Mouse (Mus musculus) forebrain, embryonic 11.5 days (tissue): Measurements from ENCODE around the gene Eya4. TPM values are rescaled to one million over a fixed set of nuclear protein-coding genes. Genes with fewer than 3 reads are reported as not detected.

ENCODE experiments used
- ATAC-seq: fragments of 200-750 bp; cut with Nextera tagmentation; replicated peaks from 2 replicates; pipeline ENCODE4 v1.8.0; 2017; ENCODE audit warnings: moderate TSS enrichment; ENCODE audit not compliant: low FRiP score
- DNase-seq: peaks from one replicate; pipeline ENCODE4 v3.0.0-alpha.2; 2017; ENCODE audit warnings: low spot score
- H3K27ac ChIP-seq: fragments of 300-500 bp; sonication (generic); 2 replicates; pipeline ENCODE4 v1.5.1; 2014; ENCODE audit warnings: low read depth, low read length
- H3K27me3 ChIP-seq: fragments of 300-500 bp; sonication (generic); 2 replicates; pipeline ENCODE4 v1.6.1; 2014; ENCODE audit warnings: mild to moderate bottlenecking, low read length, mixed read lengths; ENCODE audit not compliant: control insufficient read depth, insufficient read depth
- H3K36me3 ChIP-seq: fragments of 300-500 bp; sonication (generic); 2 replicates; pipeline ENCODE4 v1.6.1; 2014; ENCODE audit warnings: mild to moderate bottlenecking, low read length, moderate library complexity, mixed read lengths; ENCODE audit not compliant: control insufficient read depth, insufficient read depth
- H3K4me1 ChIP-seq: fragments of 300-500 bp; sonication (generic); replicated peaks from 2 replicates; pipeline ENCODE4 v1.6.1; 2014; ENCODE audit warnings: low read length, mixed read lengths; ENCODE audit not compliant: control insufficient read depth, insufficient read depth
- H3K4me2 ChIP-seq: fragments of 300-500 bp; sonication (generic); 2 replicates; pipeline ENCODE4 v1.6.1; 2014; ENCODE audit warnings: low read depth, mild to moderate bottlenecking, low read length, moderate library complexity, mixed read lengths; ENCODE audit not compliant: severe bottlenecking
- H3K4me3 ChIP-seq: fragments of 300-500 bp; sonication (generic); 2 replicates; pipeline ENCODE4 v1.5.1; 2014; ENCODE audit warnings: low read depth, low read length
- H3K9ac ChIP-seq: fragments of 300-500 bp; sonication (generic); 2 replicates; pipeline ENCODE4 v1.6.1; 2014; ENCODE audit warnings: low read length
- H3K9me3 ChIP-seq: fragments of 300-500 bp; sonication (generic); 2 replicates; pipeline ENCODE4 v1.6.1; 2016; ENCODE audit warnings: low read length, mixed read lengths; ENCODE audit not compliant: control insufficient read depth
- WGBS: fragments of 180-500 bp; shearing (Covaris S2); extraction: QIAGEN DNeasy Blood & Tissue Kit; methylation state at CpG from one replicate; pipeline ENCODE4 v1.1.7; 2014; 5-methylcytosine and 5-hydroxymethylcytosine counted together
- polyA plus RNA-seq: library from polyadenylated mRNA; unstranded; fragments of >200 nt; fragmentation: Nextera tagmentation; extraction: Ambion mirVana; gene quantifications from 2 replicates; pipeline ENCODE4 v1.2.1, GENCODE M21; 2014

Eya4 gene
- 5.6 and 6.1 TPM in 2 replicates for polyA plus RNA-seq

GRCm38 (mm10) chr10:23350011-23350911 is at the start of gene Eya4:
Gene Eya4 (minus strand): TSS chr10:23350786.
- no peaks in the 10 kb centered on the region for H3K9me3 ChIP-seq
- H3K4me1 ChIP-seq = peaks cover 3% of the 10 kb centered on the region; the same call in 1 of the 2 replicates
- peak within 1 kb of the TSS; percentile 94 for H3K4me2 ChIP-seq
- peak within 1 kb of the TSS; percentile 49 for H3K4me3 ChIP-seq
- under 1% methylated on average over 55 of the region's 79 CpGs for WGBS
- H3K27ac ChIP-seq = peak within 1 kb of the TSS; percentile 59; the same call in 1 of the 2 replicates
- peak; percentile 83 for ATAC-seq
- H3K27me3 ChIP-seq = peaks cover 2% of the 10 kb centered on the region
- H3K9ac ChIP-seq = peak within 1 kb of the TSS; percentile 77
- H3K36me3 ChIP-seq = no peaks in the 10 kb centered on the region
- DNase-seq = peak; percentile 82

- no peaks in the 10 kb centered on the region for H3K36me3 ChIP-seq
- H3K4me3 ChIP-seq = no peak overlapping the region
- H3K4me1 ChIP-seq = no peaks in the 10 kb centered on the region
- H3K27ac ChIP-seq = no peak overlapping the region
- no peak overlapping the region for H3K4me2 ChIP-seq
- DNase-seq = no peak
- H3K27me3 ChIP-seq = no peaks in the 10 kb centered on the region
- no peaks in the 10 kb centered on the region for H3K9me3 ChIP-seq
- no peak for ATAC-seq
- 85% methylated on average over 3 of the region's 3 CpGs for WGBS
- no peak overlapping the region for H3K9ac ChIP-seq
These were observed 44.8 kb upstream of the Eya4 start for GRCm38 (mm10) chr10:23395399-23395798.

DNA sequence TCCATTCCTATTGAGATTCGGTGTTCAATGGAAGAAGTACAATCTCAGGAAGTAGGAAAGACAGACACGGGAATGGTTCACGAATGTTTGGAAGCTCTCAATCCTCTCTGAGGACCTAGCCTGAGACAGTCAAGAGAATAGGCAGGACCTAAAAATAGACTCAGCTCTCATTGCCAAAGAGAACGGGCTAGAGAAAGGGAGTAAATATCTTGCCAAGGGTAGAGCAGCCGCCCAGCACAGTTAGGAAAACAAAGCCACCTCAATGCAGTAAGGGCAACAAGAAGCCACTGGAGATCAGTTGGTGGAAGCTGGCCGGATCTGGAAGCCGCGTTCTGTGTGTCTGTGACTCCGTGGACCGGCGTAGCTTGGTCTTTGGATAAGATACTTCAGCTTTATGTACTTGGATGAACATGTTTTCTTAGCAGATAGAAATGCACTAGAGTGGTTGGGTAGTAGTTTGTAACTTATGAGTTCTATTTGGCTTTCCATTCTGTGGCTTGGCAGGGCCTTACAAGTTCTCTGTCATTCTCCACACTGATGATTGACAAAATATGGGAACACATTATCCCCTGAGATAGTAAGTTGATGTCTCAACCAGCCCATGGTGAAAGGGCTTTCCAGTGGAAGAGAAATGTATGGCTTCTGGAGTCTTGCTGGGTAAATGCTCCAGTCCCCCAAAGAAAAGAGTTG is 44.1 kb upstream of the Eya4 start:
- H3K4me1 ChIP-seq = no peaks in the 10 kb centered on the region
- H3K4me2 ChIP-seq = no peak overlapping the region
- no peak overlapping the region for H3K4me3 ChIP-seq
- no peak for DNase-seq
- no peaks in the 10 kb centered on the region for H3K36me3 ChIP-seq
- 95% methylated on average over 11 of the region's 11 CpGs for WGBS
- no peak overlapping the region for H3K9ac ChIP-seq
- no peak overlapping the region for H3K27ac ChIP-seq
- ATAC-seq = no peak
- no peaks in the 10 kb centered on the region for H3K27me3 ChIP-seq
- H3K9me3 ChIP-seq = no peaks in the 10 kb centered on the region

DNA sequence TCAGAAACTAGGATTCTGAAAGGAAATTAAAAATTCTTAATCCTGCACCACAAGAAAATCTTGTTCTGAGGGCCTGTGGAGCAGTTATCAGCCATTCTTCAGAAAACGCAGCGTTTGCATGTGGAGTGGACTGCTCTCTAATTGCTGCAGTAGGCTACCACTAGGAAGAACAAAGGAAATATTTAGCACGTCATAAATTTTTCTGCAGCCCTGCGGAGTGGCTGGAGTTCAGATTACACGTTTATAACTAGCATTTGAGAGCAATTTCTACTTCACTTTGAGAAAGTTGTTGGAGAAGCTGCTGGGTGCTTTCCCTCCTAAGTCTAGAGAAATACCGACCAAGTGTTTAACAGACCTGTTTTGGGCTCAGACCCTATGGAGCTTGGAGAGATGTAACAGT is 43.6 kb upstream of the Eya4 start:
- H3K9ac ChIP-seq = no peak overlapping the region
- no peak overlapping the region for H3K4me2 ChIP-seq
- no peak for ATAC-seq
- no peaks in the 10 kb centered on the region for H3K36me3 ChIP-seq
- no peaks in the 10 kb centered on the region for H3K27me3 ChIP-seq
- H3K4me3 ChIP-seq = no peak overlapping the region
- no peak overlapping the region for H3K27ac ChIP-seq
- WGBS = 82% methylated on average over 6 of the region's 6 CpGs
- no peak for DNase-seq
- H3K9me3 ChIP-seq = no peaks in the 10 kb centered on the region
- H3K4me1 ChIP-seq = no peaks in the 10 kb centered on the region

GRCm38 (mm10) chr10:23363866-23364265 is 13.3 kb upstream of the Eya4 start:
- H3K36me3 ChIP-seq = no peaks in the 10 kb centered on the region
- ATAC-seq (no peak), DNase-seq (no peak)
- H3K27me3 ChIP-seq = no peaks in the 10 kb centered on the region
- no peak overlapping the region for H3K4me3 ChIP-seq
- no peak overlapping the region for H3K9ac ChIP-seq
- H3K4me2 ChIP-seq = no peak overlapping the region
- H3K27ac ChIP-seq = no peak overlapping the region
- WGBS = 92% methylated on average over 6 of the region's 6 CpGs
- no peaks in the 10 kb centered on the region for H3K4me1 ChIP-seq
- H3K9me3 ChIP-seq = no peaks in the 10 kb centered on the region

GRCm38 (mm10) chr10:23349392-23350010 is 1.1 kb downstream of the Eya4 start:
- peak overlapping the region; percentile 49 for H3K4me3 ChIP-seq
- H3K27me3 ChIP-seq = peaks cover 2% of the 10 kb centered on the region
- WGBS = under 1% methylated on average over 29 of the region's 33 CpGs

GRCm38 (mm10) chr10:23348893-23349391 is 1.6 kb downstream of the Eya4 start:
- Histone ChIP-seq H3K27me3 (peaks cover 2% of the 10 kb centered on the region), H3K27ac (no peak overlapping the region), H3K36me3 (no peaks in the 10 kb centered on the region), H3K4me2 (peak overlapping the region; percentile 94), H3K9ac (peak overlapping the region; percentile 77), H3K4me3 (peak overlapping the region; percentile 49), H3K4me1 (peaks cover 3% of the 10 kb centered on the region; the same call in 1 of the 2 replicates), H3K9me3 (no peaks in the 10 kb centered on the region)
- WGBS = under 1% methylated on average over 22 of the region's 22 CpGs
- DNase-seq (no peak), ATAC-seq (peak; percentile 35)

More at GRCm38 (mm10) chr10:23349392-23350010, 1.1 kb downstream of the Eya4 start:
- H3K9ac ChIP-seq = peak overlapping the region; percentile 77
- peak overlapping the region; percentile 94 for H3K4me2 ChIP-seq
- H3K9me3 ChIP-seq = no peaks in the 10 kb centered on the region
- no peaks in the 10 kb centered on the region for H3K36me3 ChIP-seq
- peak; percentile 45 for ATAC-seq
- H3K4me1 ChIP-seq = peaks cover 3% of the 10 kb centered on the region; the same call in 1 of the 2 replicates
- peak overlapping the region; percentile 59; the same call in 1 of the 2 replicates for H3K27ac ChIP-seq
- peak; percentile 71 for DNase-seq
